Mouse (Mus musculus) MEL (cell line): ENCODE measurements around the gene Cacna1c. TPM values are rescaled to one million over a fixed set of nuclear protein-coding genes. Genes with fewer than 3 reads are reported as not detected.

Experiments used
- DNase-seq: peaks from one replicate; pipeline ENCODE4 v3.0.0; 2011; ENCODE audit warnings: low read depth, low spot score
- H3K27ac ChIP-seq: 2 replicates; pipeline ENCODE4 v1.5.1; 2012; ENCODE audit warnings: low read depth, mild to moderate bottlenecking, control low read depth, low read length, moderate library complexity; ENCODE audit not compliant: control insufficient read depth
- H3K27me3 ChIP-seq, 2 experiments: fragments of 150-350 bp in 1 of 2; sonication (generic) in 1 of 2; 2 replicates each; pipeline ENCODE4 v1.6.1; 2012; ENCODE audit warnings: low read length in 2 of 2, mild to moderate bottlenecking in 2 of 2, improper control_type of control experiment in 1 of 2, moderate library complexity in 1 of 2; ENCODE audit not compliant: insufficient read depth in 2 of 2, control insufficient read depth in 1 of 2
- H3K36me3 ChIP-seq, 2 experiments: 2 replicates each; pipeline ENCODE4 v1.6.1; 2012 to 2014; ENCODE audit warnings: low read length in 2 of 2, improper control_type of control experiment in 1 of 2, inconsistent platforms in 1 of 2, mild to moderate bottlenecking in 1 of 2; ENCODE audit not compliant: insufficient read depth in 2 of 2, control insufficient read depth in 1 of 2
- H3K4me1 ChIP-seq, 2 experiments: fragments of 150-350 bp in 1 of 2; sonication (generic) in 1 of 2; 2 replicates each; pipeline ENCODE4 v1.6.1; 2012; ENCODE audit warnings: low read length in 2 of 2, improper control_type of control experiment in 1 of 2, mild to moderate bottlenecking in 1 of 2; ENCODE audit not compliant: insufficient read depth in 2 of 2, control insufficient read depth in 1 of 2
- H3K4me3 ChIP-seq, 2 experiments: fragments of 150-350 bp in 1 of 2; sonication (generic) in 1 of 2; 2 replicates each; pipeline ENCODE4 v1.5.1; 2012; ENCODE audit warnings: low read depth in 2 of 2, low read length in 2 of 2, mild to moderate bottlenecking in 2 of 2, moderate library complexity in 2 of 2, control low read depth in 1 of 2, improper control_type of control experiment in 1 of 2; ENCODE audit not compliant: control insufficient read depth in 1 of 2, insufficient read depth in 1 of 2
- H3K79me2 ChIP-seq: 2 replicates; pipeline ENCODE4 v1.6.1; 2012; ENCODE audit warnings: mild to moderate bottlenecking, low read length, moderate library complexity; ENCODE audit not compliant: control insufficient read depth, poor library complexity, insufficient read depth
- H3K9ac ChIP-seq: 2 replicates; pipeline ENCODE4 v1.6.1; 2012; ENCODE audit warnings: low read depth, mild to moderate bottlenecking, control low read depth, low read length, moderate library complexity; ENCODE audit not compliant: control insufficient read depth, poor library complexity, severe bottlenecking
- H3K9me3 ChIP-seq: fragments of 150-350 bp; sonication (generic); replicated peaks from 2 replicates; pipeline ENCODE4 v1.6.1; 2012; ENCODE audit warnings: mild to moderate bottlenecking, low read length, improper control_type of control experiment, moderate library complexity; ENCODE audit not compliant: insufficient read depth
- BHLHE40 ChIP-seq: IDR thresholded peaks from 2 replicates; pipeline ENCODE4 v1.6.1; 2012; ENCODE audit warnings: low read depth, mild to moderate bottlenecking, inconsistent platforms, low read length, improper control_type of control experiment, borderline replicate concordance
- CTCF ChIP-seq, 3 experiments: IDR thresholded peaks in 2 of 3; conservative IDR thresholded peaks in 1 of 3; 2 replicates each; pipeline ENCODE4 v1.5.1; 2011 to 2012; ENCODE audit warnings: low read length in 3 of 3, low read depth in 2 of 3, mild to moderate bottlenecking in 2 of 3, improper control_type of control experiment in 1 of 3, inconsistent platforms in 1 of 3, mixed read lengths in 1 of 3, moderate library complexity in 1 of 3; ENCODE audit not compliant: control insufficient read depth in 1 of 3, insufficient read depth in 1 of 3, poor library complexity in 1 of 3, severe bottlenecking in 1 of 3
- E2F4 ChIP-seq: IDR thresholded peaks from 2 replicates; pipeline ENCODE4 v1.6.1; 2011; ENCODE audit warnings: low read depth, low read length, improper control_type of control experiment, borderline replicate concordance
- ELF1 ChIP-seq: IDR thresholded peaks from 2 replicates; pipeline ENCODE4 v1.6.1; 2014; ENCODE audit warnings: low read depth, mild to moderate bottlenecking, inconsistent platforms, low read length, improper control_type of control experiment, moderate library complexity
- ETS1 ChIP-seq: IDR thresholded peaks from 2 replicates; pipeline ENCODE4 v1.6.1; 2012; ENCODE audit warnings: low read depth, mild to moderate bottlenecking, inconsistent platforms, low read length, improper control_type of control experiment, moderate library complexity
- GABPA ChIP-seq: IDR thresholded peaks from 2 replicates; pipeline ENCODE4 v1.6.1; 2012; ENCODE audit warnings: low read depth, mild to moderate bottlenecking, inconsistent platforms, low read length, improper control_type of control experiment, moderate library complexity
- KAT2A ChIP-seq: conservative IDR thresholded peaks from 2 replicates; pipeline ENCODE4 v1.6.1; 2012; ENCODE audit warnings: low read depth, low read length, improper control_type of control experiment, inconsistent platforms
- MAFK ChIP-seq: IDR thresholded peaks from 2 replicates; pipeline ENCODE4 v1.6.1; 2011; ENCODE audit warnings: low read depth, mild to moderate bottlenecking, low read length, improper control_type of control experiment, borderline replicate concordance
- MEF2A ChIP-seq: IDR thresholded peaks from 2 replicates; pipeline ENCODE4 v1.6.1; 2014; ENCODE audit warnings: low read depth, mild to moderate bottlenecking, inconsistent platforms, low read length, improper control_type of control experiment; ENCODE audit not compliant: poor library complexity, insufficient replicate concordance, severe bottlenecking; ENCODE audit errors: extremely low read depth
- MYC ChIP-seq: IDR thresholded peaks from 2 replicates; pipeline ENCODE4 v1.6.1; 2011; ENCODE audit warnings: low read depth, mild to moderate bottlenecking, low read length, improper control_type of control experiment, moderate library complexity
- NRF1 ChIP-seq: IDR thresholded peaks from 2 replicates; pipeline ENCODE4 v1.6.1; 2014; ENCODE audit warnings: low read depth, mild to moderate bottlenecking, inconsistent platforms, low read length, improper control_type of control experiment, moderate library complexity; ENCODE audit not compliant: poor library complexity, insufficient read depth, severe bottlenecking
- POLR2AphosphoS2 ChIP-seq: IDR thresholded peaks from 2 replicates; pipeline ENCODE4 v1.6.1; 2011; ENCODE audit warnings: low read length, improper control_type of control experiment
- SIN3A ChIP-seq: IDR thresholded peaks from 2 replicates; pipeline ENCODE4 v1.6.1; 2012; ENCODE audit warnings: low read length, improper control_type of control experiment, inconsistent platforms
- UBTF ChIP-seq: IDR thresholded peaks from 2 replicates; pipeline ENCODE4 v1.6.1; 2012; ENCODE audit warnings: low read depth, mild to moderate bottlenecking, inconsistent platforms, low read length, improper control_type of control experiment, moderate library complexity, borderline replicate concordance; ENCODE audit not compliant: insufficient read depth
- USF1 ChIP-seq: IDR thresholded peaks from 2 replicates; pipeline ENCODE4 v1.6.1; 2014; ENCODE audit warnings: low read depth, mild to moderate bottlenecking, inconsistent platforms, low read length, improper control_type of control experiment, moderate library complexity
- ZKSCAN1 ChIP-seq: IDR thresholded peaks from 2 replicates; pipeline ENCODE4 v1.6.1; 2012; ENCODE audit warnings: low read depth, mild to moderate bottlenecking, inconsistent platforms, low read length, improper control_type of control experiment, moderate library complexity
- polyA plus RNA-seq, 2 experiments: library from polyadenylated mRNA; stranded (reverse) in 1 of 2; unstranded in 1 of 2; fragments of >175 nt in 1 of 2; fragments of >200 nt in 1 of 2; gene quantifications; 2 replicates each; pipeline versions ENCODE4 v1.2.1 to v1.2.4; 2012; ENCODE audit warnings: low replicate concordance in 2 of 2, low read depth in 1 of 2; ENCODE audit not compliant: insufficient read length in 2 of 2, insufficient read depth in 1 of 2, missing spikeins in 1 of 2
- total RNA-seq: library from RNA; depleted of rRNA; stranded (reverse); fragments of 300-350 nt; gene quantifications from 2 replicates; pipeline ENCODE4 v1.2.3, GENCODE M21; 2012

Gene Cacna1c
- total and polyA plus RNA-seq, 3 experiments = 3.4 to 4.4 TPM; not detected in 1

- TF ChIP-seq BHLHE40 (no peak), KAT2A (no peak), ETS1 (no peak), E2F4 (no peak), GABPA (no peak), USF1 (no peak), MAFK (no peak), MEF2A (no peak), ZKSCAN1 (no peak), NRF1 (no peak), SIN3A (no peak)
- Histone ChIP-seq H3K9me3 (no peaks in the 10 kb centered on the region), H3K4me3 (no peak overlapping the region), H3K27ac (no peak overlapping the region), H3K27me3 (no peaks in the 10 kb centered on the region), H3K9ac (no peak overlapping the region), H3K79me2 (no peaks in the 10 kb centered on the region), H3K4me1 (no peaks in the 10 kb centered on the region), H3K36me3 (no peaks in the 10 kb centered on the region)
- DNase-seq = peak; percentile 16
Observed at GRCm38 (mm10) chr6:118621866-118622265, 574.4 kb downstream of the Cacna1c start.

- Histone ChIP-seq H3K4me1 (no peaks in the 10 kb centered on the region), H3K27me3 (no peaks in the 10 kb centered on the region), H3K27ac (no peak overlapping the region), H3K36me3 (no peaks in the 10 kb centered on the region), H3K9ac (no peak overlapping the region), H3K4me3 (no peak overlapping the region), H3K9me3 (no peaks in the 10 kb centered on the region), H3K79me2 (no peaks in the 10 kb centered on the region)
- TF ChIP-seq POLR2AphosphoS2 = no peak
- TF ChIP-seq CTCF (IDR thresholded peaks at IDR 0.05 in 2 of 3, conservative IDR thresholded peaks at IDR 0.05 in 1 of 3; ENCODE audit: control insufficient read depth in 1 of 3, insufficient read depth in 1 of 3, low read depth in 2 of 3, low read length in 3 of 3, poor library complexity in 1 of 3, severe bottlenecking in 1 of 3) = no peak
- no peak for TF ChIP-seq UBTF
- no peak for TF ChIP-seq MYC
- no peak for TF ChIP-seq ELF1
- DNase-seq = no peak
Observed at GRCm38 (mm10) chr6:118621406-118621805, 574.8 kb downstream of the Cacna1c start.
